Mouse (Mus musculus): ENCODE results near the gene Pmpca. TPM values are rescaled to one million over a fixed set of nuclear protein-coding genes. Genes with fewer than 3 reads are reported as not detected.

Gene Pmpca
- 99.2 TPM for polyA plus RNA-seq (2021)

DNA sequence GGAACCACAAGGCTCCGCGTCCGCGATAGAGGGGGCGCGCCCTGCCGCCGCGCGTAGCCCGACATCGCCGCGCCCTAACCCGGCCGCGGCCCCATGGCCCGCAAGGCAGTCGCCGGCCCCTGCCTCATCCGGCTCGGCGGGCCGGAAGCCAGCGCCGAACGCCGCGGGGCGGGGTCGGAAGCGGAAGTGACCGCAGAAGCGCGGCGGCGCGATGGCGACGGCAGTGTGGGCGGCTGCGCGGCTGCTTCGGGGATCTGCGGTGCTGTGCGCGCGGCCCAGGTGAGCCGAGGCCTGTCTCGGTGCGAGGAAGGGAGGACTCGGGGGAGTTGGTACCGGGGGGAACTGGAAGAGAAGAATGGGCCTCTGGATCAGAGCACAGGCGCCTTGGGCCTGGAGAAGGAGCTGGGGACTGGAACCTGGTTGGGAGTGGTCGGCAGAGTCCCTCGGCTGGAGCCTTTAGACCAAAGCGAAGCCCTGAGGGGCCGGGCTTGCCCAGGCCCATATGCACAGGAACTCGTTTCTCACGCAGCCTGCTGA, at the start of gene Pmpca, which contains the start of gene Entr1:
Pmpca (plus strand) TSS at position 186 of the 537 bp plus-strand sequence.
Entr1 (minus strand) TSS at position 163 of the 537 bp plus-strand sequence.
- POLR2A ChIA-PET, result interaction anchor here (0.9 to 1.1 kb wide), 2 partner anchors 9 to 10 kb away, joined by 3 to 4 read pairs; partner anchors contain the start of gene Snapc4
- TF ChIP-seq CTCF (IDR thresholded peaks at IDR 0.05), result no peak
- DNase-seq (ENCODE audit: low read depth, low spot score), result peak; percentile 15
- in situ Hi-C loops (cut with MboI; ENCODE audit: low pct_unique_long_range_greater_than_20kb), result no loop called here
- CTCF ChIA-PET, result interaction anchor here (1.1 to 3.8 kb wide), 2 partner anchors 10 to 20 kb away, joined by 3 to 11 read pairs; partner anchors contain the start of gene Inpp5e
- H3K27me3 ChIP-seq, result no peaks in the 10 kb centered on the region
- peak; percentile 83 for ATAC-seq

DNA sequence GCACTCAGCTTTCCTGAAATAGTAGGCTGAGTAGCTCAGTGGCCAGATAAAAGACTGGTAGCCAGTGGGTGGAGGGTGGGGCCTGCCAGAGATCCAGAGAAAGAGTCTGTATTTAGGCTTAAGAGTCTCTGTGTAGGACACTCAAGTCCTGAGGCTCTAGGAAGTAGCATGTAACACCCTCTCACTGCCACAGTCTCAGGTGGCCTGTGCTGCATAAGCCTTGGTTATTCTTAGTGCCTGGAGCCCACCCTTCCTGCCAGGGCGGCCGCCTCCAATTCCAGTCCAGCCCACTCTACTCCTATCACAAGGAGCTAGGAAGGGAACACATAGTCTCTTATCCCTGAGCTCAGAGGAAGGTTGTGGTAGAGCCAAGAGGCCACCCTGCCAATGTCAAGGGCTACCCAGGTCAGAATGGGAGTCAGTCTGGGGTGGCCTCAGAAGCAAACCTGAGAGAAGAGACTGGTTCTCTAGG, 47.6 kb upstream of the Pmpca start:
- no peak for TF ChIP-seq CTCF (IDR thresholded peaks at IDR 0.05)
- ChIA-PET POLR2A (interaction anchor here (1.0 kb wide), 1 partner anchor 45 kb away, joined by 3 read pairs; no protein-coding TSS in a partner anchor), CTCF (interaction anchor here (0.9 to 4.1 kb wide), 3 partner anchors 11 to 220 kb away, joined by 3 to 22 read pairs (median 14); no protein-coding TSS in a partner anchor)
- DNase-seq (ENCODE audit: low read depth, low spot score) (no peak), ATAC-seq (no peak)
- in situ Hi-C loops (cut with MboI; ENCODE audit: low pct_unique_long_range_greater_than_20kb), result no loop called here
- H3K27me3 ChIP-seq, result no peaks in the 10 kb centered on the region

DNA sequence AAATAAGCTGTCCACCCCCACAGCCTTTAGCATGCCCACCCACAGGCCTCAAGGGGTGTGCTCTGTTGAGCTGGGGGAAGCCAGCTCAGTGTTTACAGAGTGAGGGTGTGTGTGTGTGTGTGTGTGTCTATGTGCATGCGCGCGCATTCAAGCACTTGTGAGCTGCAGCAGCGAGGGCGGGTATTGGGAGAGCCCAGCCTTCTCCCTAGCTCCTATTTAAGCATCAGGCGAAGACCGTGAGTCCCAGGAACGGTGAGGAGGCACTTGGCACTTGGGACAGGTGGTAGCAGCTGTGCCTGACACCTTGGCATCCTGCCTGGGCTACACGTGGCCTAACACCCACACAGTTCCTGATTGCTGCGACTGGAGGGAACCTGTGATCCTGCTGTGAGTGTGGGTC, 47.1 kb upstream of the Pmpca start:
- CTCF ChIA-PET, result interaction anchor here (0.9 to 4.1 kb wide), 3 partner anchors 11 to 220 kb away, joined by 3 to 22 read pairs (median 14); no protein-coding TSS in a partner anchor
- DNase-seq (ENCODE audit: low read depth, low spot score) (no peak), ATAC-seq (no peak)
- POLR2A ChIA-PET, result no interaction called here
- in situ Hi-C loops (cut with MboI; ENCODE audit: low pct_unique_long_range_greater_than_20kb), result no loop called here
- no peak for TF ChIP-seq CTCF (IDR thresholded peaks at IDR 0.05)
- H3K27me3 ChIP-seq, result no peaks in the 10 kb centered on the region

DNA sequence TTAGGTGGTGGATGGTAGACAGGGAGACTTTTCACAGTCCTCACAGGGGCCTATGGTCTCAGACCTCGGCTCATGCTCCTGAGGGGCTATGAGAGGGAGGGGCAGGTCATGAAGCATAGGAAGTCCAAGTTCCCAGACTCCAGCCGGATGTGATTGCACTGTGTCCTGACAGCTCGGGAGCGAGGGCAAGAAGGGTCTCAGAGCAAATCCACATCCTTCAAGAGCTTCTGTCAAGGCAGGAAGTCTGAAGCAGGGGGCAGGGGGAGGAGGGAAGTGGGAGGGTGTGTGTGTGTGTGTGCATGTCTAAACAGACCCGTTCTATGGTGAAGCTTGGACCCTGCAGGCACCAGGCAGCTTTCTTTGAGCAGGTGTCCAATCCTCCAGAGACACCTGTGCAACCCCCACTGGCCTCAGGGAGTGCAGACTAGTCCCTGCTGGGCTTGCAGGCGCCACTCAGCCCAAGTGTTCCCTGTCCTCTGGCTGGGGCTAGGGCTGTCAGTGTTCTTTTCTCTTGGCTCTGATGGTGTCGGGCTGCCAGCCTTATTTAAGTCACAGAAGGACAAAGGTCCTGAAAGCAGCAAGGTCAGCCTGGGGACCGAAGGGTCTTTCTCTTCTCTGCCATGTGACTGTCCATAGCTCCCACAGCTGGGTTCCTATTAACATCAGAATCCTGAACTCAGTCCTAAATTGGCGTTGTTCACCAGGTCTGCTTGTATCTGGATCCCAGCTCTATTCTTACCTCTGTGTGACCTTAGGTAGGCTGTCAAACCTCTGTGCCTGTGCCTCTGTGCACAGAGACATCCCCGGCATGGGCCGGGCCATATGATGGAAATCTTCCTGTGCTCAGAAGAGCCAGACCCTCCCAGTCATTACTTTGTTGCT, 46.3 kb upstream of the Pmpca start:
- H3K27me3 ChIP-seq, result no peaks in the 10 kb centered on the region
- TF ChIP-seq CTCF (IDR thresholded peaks at IDR 0.05), result no peak
- ChIA-PET POLR2A (no interaction called here), CTCF (interaction anchor here (3.7 to 4.1 kb wide), 2 partner anchors 12 to 17 kb away, joined by 14 to 22 read pairs; no protein-coding TSS in a partner anchor)
- DNase-seq (ENCODE audit: low read depth, low spot score), result no peak
- in situ Hi-C loops (cut with MboI; ENCODE audit: low pct_unique_long_range_greater_than_20kb), result no loop called here
- no peak for ATAC-seq

DNA sequence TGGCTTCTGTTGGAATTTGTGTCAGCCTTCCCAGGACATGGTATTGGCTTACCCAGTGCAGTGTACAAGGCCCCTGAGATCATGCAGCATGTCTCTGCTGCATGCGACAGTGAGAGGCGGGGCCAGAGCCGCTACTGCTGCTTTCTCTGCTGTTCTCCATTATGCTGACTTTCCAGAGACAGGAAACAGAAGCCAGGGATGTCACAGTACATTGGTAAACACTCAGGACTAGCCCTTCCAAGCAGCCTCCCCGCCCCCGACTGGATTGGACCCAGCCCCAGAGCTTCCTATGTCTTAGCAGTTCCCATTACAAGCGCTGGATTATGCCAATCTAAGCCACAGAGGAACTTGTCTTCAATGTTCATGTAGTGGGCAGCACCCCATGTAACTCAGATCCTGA, 40.9 kb upstream of the Pmpca start:
- DNase-seq (ENCODE audit: low read depth, low spot score), result no peak
- H3K27me3 ChIP-seq, result no peaks in the 10 kb centered on the region
- in situ Hi-C loops (cut with MboI; ENCODE audit: low pct_unique_long_range_greater_than_20kb), result no loop called here
- ChIA-PET CTCF (no interaction called here), POLR2A (no interaction called here)
- no peak for ATAC-seq
- TF ChIP-seq CTCF (IDR thresholded peaks at IDR 0.05), result no peak

DNA sequence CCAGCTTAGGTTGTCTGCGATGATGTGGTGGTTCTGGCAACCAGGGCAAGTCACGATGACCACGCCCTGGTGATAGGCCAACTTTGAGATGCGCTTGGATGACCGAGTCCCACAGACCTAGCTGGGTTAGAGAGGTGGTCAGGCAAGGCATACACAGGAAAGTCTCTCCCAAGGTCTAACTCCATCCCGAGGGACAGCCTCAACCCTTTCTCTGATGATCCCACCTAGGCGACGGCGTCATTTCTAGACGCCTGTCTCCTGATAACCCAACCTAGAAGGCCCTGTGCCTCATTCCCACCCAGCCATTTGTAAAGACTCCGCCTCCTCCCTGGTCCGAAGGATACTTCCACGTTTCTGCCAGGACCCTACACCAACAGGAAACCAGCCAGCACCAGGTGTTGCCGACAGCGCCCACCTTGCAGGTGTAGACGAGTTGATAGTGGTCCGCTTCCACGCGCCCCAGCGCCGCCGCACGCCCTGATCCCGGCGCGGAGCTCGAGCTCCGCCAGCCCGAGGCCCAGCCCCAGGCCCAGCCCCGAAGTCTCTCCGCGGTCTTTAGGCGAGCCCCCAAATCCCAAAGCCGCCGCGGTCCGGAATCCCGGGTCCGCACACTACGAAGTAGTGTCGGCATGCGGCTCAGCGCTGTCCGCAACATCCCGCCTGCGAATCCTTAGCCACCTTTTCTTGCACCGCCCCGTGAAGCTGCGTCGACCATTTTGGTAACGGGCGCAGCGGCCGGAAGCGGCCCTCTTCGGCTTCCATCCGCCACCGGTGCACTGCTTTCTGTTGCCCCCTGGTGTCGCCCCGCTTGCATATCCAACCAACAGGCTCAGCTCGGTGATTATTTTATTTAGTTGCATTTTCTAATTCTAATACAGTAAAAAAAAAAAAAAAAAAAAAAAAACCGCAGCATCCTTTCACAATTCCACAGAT, 37.5 kb upstream of the Pmpca start, which contains the start of gene Dnlz:
Dnlz (minus strand) TSS at position 753 of the 933 bp plus-strand sequence.
- TF ChIP-seq CTCF (IDR thresholded peaks at IDR 0.05), result no peak
- POLR2A ChIA-PET, result interaction anchor here (0.5 to 1.8 kb wide), 9 partner anchors 20 to 1128 kb away, joined by 3 to 14 read pairs (median 3); partner anchors contain the start of gene Snapc4
- DNase-seq (ENCODE audit: low read depth, low spot score) (peak; percentile 37), ATAC-seq (peak; percentile 41)
- CTCF ChIA-PET, result interaction anchor here (0.7 to 1.6 kb wide), 4 partner anchors 14 to 52 kb away, joined by 3 to 7 read pairs (median 4); no protein-coding TSS in a partner anchor
- H3K27me3 ChIP-seq, result no peaks in the 10 kb centered on the region
- in situ Hi-C loops (cut with MboI; ENCODE audit: low pct_unique_long_range_greater_than_20kb), result no loop called here

DNA sequence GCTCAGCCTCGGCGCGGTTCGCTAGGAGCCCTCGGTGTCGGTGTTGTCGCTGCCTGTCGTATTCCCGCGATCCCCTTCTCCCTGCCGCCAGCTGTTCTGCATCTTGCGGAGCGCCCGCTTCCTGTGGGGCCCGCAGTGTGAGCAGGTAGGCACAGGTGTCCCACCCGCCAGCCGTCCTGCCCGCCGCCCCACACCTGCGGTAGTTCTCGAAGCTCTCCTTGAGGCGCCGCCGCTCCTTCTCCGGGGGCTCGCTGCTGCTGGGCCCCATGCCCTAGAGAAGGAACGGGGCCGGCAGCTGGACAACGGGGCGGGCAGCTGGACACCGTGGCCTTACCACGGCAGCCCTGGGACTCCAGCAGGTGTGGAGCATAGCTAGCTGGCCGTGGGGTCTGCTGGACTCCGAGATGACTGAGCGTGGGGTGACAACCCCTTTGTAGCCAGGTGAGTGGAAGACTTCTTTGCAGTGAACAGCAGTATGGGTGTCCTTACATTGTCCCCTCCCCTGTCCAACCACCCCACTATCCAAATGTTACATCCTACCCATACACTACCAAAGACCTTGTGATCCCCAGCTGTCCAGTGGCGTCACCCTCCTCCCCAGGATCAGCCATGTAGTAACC, 36.7 kb upstream of the Pmpca start:
- peak; percentile 12 for ATAC-seq
- no peak for TF ChIP-seq CTCF (IDR thresholded peaks at IDR 0.05)
- CTCF ChIA-PET, result interaction anchor here (0.9 to 1.6 kb wide), 3 partner anchors 13 to 34 kb away, joined by 3 to 7 read pairs (median 4); no protein-coding TSS in a partner anchor
- POLR2A ChIA-PET, result interaction anchor here (0.5 to 1.8 kb wide), 5 partner anchors 20 to 1129 kb away, joined by 3 to 14 read pairs (median 6); no protein-coding TSS in a partner anchor
- no peaks in the 10 kb centered on the region for H3K27me3 ChIP-seq
- in situ Hi-C loops (cut with MboI; ENCODE audit: low pct_unique_long_range_greater_than_20kb), result no loop called here
- DNase-seq (ENCODE audit: low read depth, low spot score), result no peak

DNA sequence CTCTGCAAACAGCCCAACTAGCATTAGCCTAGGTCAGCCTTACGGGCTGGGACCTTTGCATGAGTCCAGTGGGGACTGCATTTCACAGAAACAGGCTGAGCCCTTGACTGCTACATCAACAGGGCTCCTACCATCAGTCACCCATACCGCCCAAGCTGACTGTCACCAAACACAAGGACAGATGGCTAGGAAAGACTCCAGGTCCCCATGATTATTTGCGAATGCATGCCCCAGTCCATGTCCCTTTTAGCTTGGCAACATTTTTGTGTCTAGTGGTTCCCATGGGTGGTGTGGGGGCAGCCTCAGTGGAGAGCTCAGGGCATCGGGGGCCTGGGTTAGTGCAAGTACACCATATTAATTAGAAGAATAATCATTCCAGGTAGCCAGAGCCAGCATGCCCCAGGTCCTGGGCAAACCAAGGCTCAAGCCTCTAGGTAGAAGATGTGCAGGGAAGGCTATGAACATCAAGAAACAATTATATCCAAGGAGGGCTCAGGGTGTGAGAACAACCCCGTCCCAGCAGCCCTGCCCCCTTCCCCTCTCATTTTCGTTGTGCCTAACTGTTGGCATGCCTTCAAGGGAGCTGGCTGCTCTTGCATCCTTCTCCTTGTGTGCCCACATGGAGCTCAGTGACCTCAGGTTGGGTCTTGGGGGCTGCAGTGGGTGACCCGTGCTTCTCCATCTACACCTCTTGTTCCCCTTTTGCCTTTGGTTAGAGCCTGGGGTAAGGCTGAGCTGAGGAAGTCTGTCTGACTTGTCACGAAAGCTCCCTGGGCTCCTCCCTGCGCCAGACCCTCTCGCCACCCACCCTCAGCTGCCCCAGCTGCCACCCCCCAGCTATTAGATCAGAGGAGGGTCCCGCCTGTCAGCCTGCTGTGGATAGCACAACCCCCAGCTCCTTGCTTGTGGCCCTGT, 35.8 kb upstream of the Pmpca start:
- in situ Hi-C loops (cut with MboI; ENCODE audit: low pct_unique_long_range_greater_than_20kb), result no loop called here
- CTCF ChIA-PET, result no interaction called here
- no peak for ATAC-seq
- no peaks in the 10 kb centered on the region for H3K27me3 ChIP-seq
- DNase-seq (ENCODE audit: low read depth, low spot score), result no peak
- POLR2A ChIA-PET, result interaction anchor here (0.7 to 1.8 kb wide), 3 partner anchors 18 to 34 kb away, joined by 3 to 4 read pairs (median 3); no protein-coding TSS in a partner anchor
- no peak for TF ChIP-seq CTCF (IDR thresholded peaks at IDR 0.05)
